Mouse (Mus musculus) cortical plate, adult 2 months (tissue): ENCODE results near the gene Rest.

Experiments used
- CTCF ChIP-seq: fragments of 200-500 bp; IDR thresholded peaks from 2 replicates; pipeline ENCODE4 v1.5.1; 2011; ENCODE audit warnings: mild to moderate bottlenecking, control low read depth, low read length; ENCODE audit not compliant: insufficient read depth; ENCODE audit errors: extremely low read depth
- POLR2A ChIP-seq: fragments of 200-500 bp; IDR thresholded peaks from 2 replicates; pipeline ENCODE4 v1.6.1; 2011; ENCODE audit warnings: mild to moderate bottlenecking, low read length, control low read depth; ENCODE audit not compliant: insufficient read depth; ENCODE audit errors: extremely low read depth

DNA sequence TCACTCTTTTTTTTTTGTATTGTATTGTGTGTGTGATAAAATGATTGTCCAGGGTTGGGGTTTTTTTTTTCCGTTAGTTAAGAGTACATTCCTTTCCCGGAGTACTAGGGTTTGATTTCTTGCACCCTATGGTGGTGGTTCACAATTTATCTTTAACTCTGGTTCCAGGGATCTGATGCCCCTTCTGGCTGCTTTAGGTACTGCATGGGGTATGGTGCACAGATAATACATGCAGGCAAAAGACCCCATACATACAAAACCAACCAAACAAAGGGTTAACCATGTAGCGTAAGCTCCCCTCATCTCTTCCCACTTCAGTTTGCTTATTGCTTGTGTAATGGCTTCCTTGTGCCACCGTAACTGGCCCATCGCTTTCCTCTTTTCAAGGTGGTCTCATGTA is 10.7 kb downstream of the Rest start:
- TF ChIP-seq CTCF (peak; percentile 27; the same call in 1 of the 2 replicates), POLR2A (no peak)
